Mouse (Mus musculus) heart, embryonic 15.5 days (tissue): ENCODE data around the gene Lipa. TPM values are rescaled to one million over a fixed set of nuclear protein-coding genes. Genes with fewer than 3 reads are reported as not detected.
A peak's percentile ranks its signal among the peaks of the same experiment; 100 is the strongest.

ENCODE experiments used
- ATAC-seq: fragments of 200-750 bp; cut with Nextera tagmentation; replicated peaks from 2 replicates; pipeline ENCODE4 v1.8.0; 2017; ENCODE audit warnings: low read depth, moderate TSS enrichment; ENCODE audit not compliant: insufficient number of reproducible peaks, insufficient read depth, low FRiP score
- H3K27ac ChIP-seq: fragments of 300-500 bp; sonication (generic); 2 replicates; pipeline ENCODE4 v1.5.1; 2015; ENCODE audit warnings: mild to moderate bottlenecking, inconsistent platforms
- H3K27me3 ChIP-seq: fragments of 300-500 bp; sonication (generic); 2 replicates; pipeline ENCODE4 v1.6.1; 2015; ENCODE audit warnings: inconsistent platforms
- H3K36me3 ChIP-seq: fragments of 300-500 bp; sonication (generic); 2 replicates; pipeline ENCODE4 v1.6.1; 2015; ENCODE audit warnings: mild to moderate bottlenecking, inconsistent platforms
- H3K4me1 ChIP-seq: fragments of 300-500 bp; sonication (generic); replicated peaks from 2 replicates; pipeline ENCODE4 v1.6.1; 2015; ENCODE audit warnings: inconsistent platforms
- H3K4me2 ChIP-seq: fragments of 300-500 bp; sonication (generic); 2 replicates; pipeline ENCODE4 v1.6.1; 2015; ENCODE audit warnings: inconsistent platforms, mild to moderate bottlenecking, moderate library complexity
- H3K4me3 ChIP-seq: fragments of 300-500 bp; sonication (generic); 2 replicates; pipeline ENCODE4 v1.5.1; 2015; ENCODE audit warnings: mild to moderate bottlenecking, inconsistent platforms
- H3K9ac ChIP-seq: fragments of 300-500 bp; sonication (generic); 2 replicates; pipeline ENCODE4 v1.6.1; 2015; ENCODE audit warnings: mild to moderate bottlenecking, inconsistent platforms
- H3K9me3 ChIP-seq: fragments of 300-500 bp; sonication (generic); replicated peaks from 2 replicates; pipeline ENCODE4 v1.6.1; 2016; ENCODE audit warnings: inconsistent platforms
- WGBS: fragments of 180-500 bp; shearing (Covaris S2); methylation state at CpG from one replicate; pipeline ENCODE4 v1.1.7; 2015; ENCODE audit warnings: mixed read lengths; 5-methylcytosine and 5-hydroxymethylcytosine counted together
- polyA plus RNA-seq: library from polyadenylated mRNA; unstranded; fragments of >200 nt; fragmentation: Nextera tagmentation; extraction: Ambion mirVana; gene quantifications from 2 replicates; pipeline ENCODE4 v1.2.1, GENCODE M21; 2015

Gene Lipa
- polyA plus RNA-seq, 1 experiment from 2014 or later: 29.7 TPM

GRCm38 (mm10) chr19:34551981-34552380 is 24.7 kb upstream of the Lipa start:
- 28% methylated on average over 5 of the region's 5 CpGs for WGBS
- ATAC-seq: no peak
- no peak overlapping the region for H3K9ac ChIP-seq
- peak overlapping the region; percentile 81 for H3K27ac ChIP-seq
- peak overlapping the region; percentile 45 for H3K4me2 ChIP-seq
- H3K9me3 ChIP-seq: no peaks in the 10 kb centered on the region
- no peaks in the 10 kb centered on the region for H3K27me3 ChIP-seq
- peak overlapping the region; percentile 27 for H3K4me3 ChIP-seq
- no peaks in the 10 kb centered on the region for H3K36me3 ChIP-seq
- H3K4me1 ChIP-seq: peaks cover 24% of the 10 kb centered on the region

GRCm38 (mm10) chr19:34550534-34551223 is 23.4 kb upstream of the Lipa start, which contains the start of gene Ifit2:
Ifit2 (plus strand) TSS chr19:34550694.
- peak within 1 kb of the TSS; percentile 81 for H3K27ac ChIP-seq
- no peaks in the 10 kb centered on the region for H3K9me3 ChIP-seq
- peaks cover 24% of the 10 kb centered on the region for H3K4me1 ChIP-seq
- H3K27me3 ChIP-seq: no peaks in the 10 kb centered on the region
- peak within 1 kb of the TSS; percentile 71 for H3K4me2 ChIP-seq
- H3K9ac ChIP-seq: no peak within 1 kb of the TSS
- no peaks in the 10 kb centered on the region for H3K36me3 ChIP-seq
- H3K4me3 ChIP-seq: peak within 1 kb of the TSS; percentile 58
- 1% methylated on average over 22 of the region's 22 CpGs for WGBS
- peak; percentile 87 for ATAC-seq

GRCm38 (mm10) chr19:34550205-34550533 is 22.9 kb upstream of the Lipa start:
- no peak overlapping the region for H3K9ac ChIP-seq

GRCm38 (mm10) chr19:34547976-34548375 is 20.7 kb upstream of the Lipa start:
- Histone ChIP-seq H3K9ac (no peak overlapping the region), H3K27ac (no peak overlapping the region), H3K9me3 (no peaks in the 10 kb centered on the region), H3K4me1 (peaks cover 15% of the 10 kb centered on the region; the same call in 1 of the 2 replicates), H3K36me3 (no peaks in the 10 kb centered on the region), H3K4me3 (no peak overlapping the region), H3K4me2 (no peak overlapping the region), H3K27me3 (no peaks in the 10 kb centered on the region)
- 26% methylated on average over 7 of the region's 7 CpGs for WGBS
- no peak for ATAC-seq

More at GRCm38 (mm10) chr19:34550205-34550533, 22.9 kb upstream of the Lipa start:
- no peak for ATAC-seq
- H3K4me2 ChIP-seq: peak overlapping the region; percentile 71
- peaks cover 24% of the 10 kb centered on the region for H3K4me1 ChIP-seq
- H3K27ac ChIP-seq: peak overlapping the region; percentile 69; the same call in 1 of the 2 replicates
- H3K27me3 ChIP-seq: no peaks in the 10 kb centered on the region
- no peaks in the 10 kb centered on the region for H3K9me3 ChIP-seq
- 30% methylated on average over 4 of the region's 4 CpGs for WGBS
- H3K4me3 ChIP-seq: peak overlapping the region; percentile 58
- no peaks in the 10 kb centered on the region for H3K36me3 ChIP-seq

- Histone ChIP-seq H3K27me3 (no peaks in the 10 kb centered on the region), H3K4me1 (0 out of 2 replicates have a peak, but pooled peaks cover 2% of the 10 kb centered on the region), H3K27ac (no peak overlapping the region), H3K9ac (no peak overlapping the region), H3K4me3 (no peak overlapping the region), H3K4me2 (no peak overlapping the region), H3K36me3 (no peaks in the 10 kb centered on the region), H3K9me3 (no peaks in the 10 kb centered on the region)
- ATAC-seq: no peak
- WGBS: 80% methylated on average over 4 of the region's 4 CpGs
These were observed 18.9 kb upstream of the Lipa start for GRCm38 (mm10) chr19:34546211-34546610.

- H3K9me3 ChIP-seq: no peaks in the 10 kb centered on the region
- no peak overlapping the region for H3K9ac ChIP-seq
- no peak overlapping the region for H3K4me2 ChIP-seq
- H3K27ac ChIP-seq: no peak overlapping the region
- H3K36me3 ChIP-seq: no peaks in the 10 kb centered on the region
- no peak overlapping the region for H3K4me3 ChIP-seq
- no peaks in the 10 kb centered on the region for H3K27me3 ChIP-seq
- no peaks in the 10 kb centered on the region for H3K4me1 ChIP-seq
- no peak for ATAC-seq
- WGBS: 86% methylated on average over 1 of the region's 1 CpGs
These were observed 12.1 kb upstream of the Lipa start for GRCm38 (mm10) chr19:34539422-34539821.

- no peak overlapping the region for H3K4me2 ChIP-seq
- no peaks in the 10 kb centered on the region for H3K9me3 ChIP-seq
- H3K4me1 ChIP-seq: no peaks in the 10 kb centered on the region
- H3K27me3 ChIP-seq: no peaks in the 10 kb centered on the region
- H3K36me3 ChIP-seq: no peaks in the 10 kb centered on the region
- H3K27ac ChIP-seq: no peak overlapping the region
- no peak for ATAC-seq
- H3K9ac ChIP-seq: no peak overlapping the region
- H3K4me3 ChIP-seq: no peak overlapping the region
- 91% methylated on average over 4 of the region's 4 CpGs for WGBS
These were observed 4.9 kb upstream of the Lipa start for GRCm38 (mm10) chr19:34532061-34532751.

- Histone ChIP-seq H3K36me3 (peaks cover 2% of the 10 kb centered on the region; the same call in 1 of the 2 replicates), H3K9me3 (no peaks in the 10 kb centered on the region), H3K4me2 (peak overlapping the region; percentile 86), H3K9ac (peak overlapping the region; percentile 71), H3K27me3 (no peaks in the 10 kb centered on the region), H3K4me1 (peaks cover 17% of the 10 kb centered on the region), H3K4me3 (peak overlapping the region; percentile 78), H3K27ac (peak overlapping the region; percentile 78)
- WGBS: 10% methylated on average over 11 of the region's 11 CpGs
- ATAC-seq: no peak
These were observed 852 bp downstream of the Lipa start for GRCm38 (mm10) chr19:34526321-34526923.

- Histone ChIP-seq H3K4me1 (peaks cover 17% of the 10 kb centered on the region), H3K4me3 (no peak overlapping the region), H3K4me2 (0 out of 2 replicates have a peak overlapping the region, but pooled peaks have one; percentile 5), H3K27me3 (no peaks in the 10 kb centered on the region), H3K36me3 (peaks cover 2% of the 10 kb centered on the region; the same call in 1 of the 2 replicates), H3K27ac (no peak overlapping the region), H3K9ac (no peak overlapping the region), H3K9me3 (no peaks in the 10 kb centered on the region)
- WGBS: 30% methylated on average over 9 of the region's 9 CpGs
- ATAC-seq: no peak
These were observed 2.6 kb downstream of the Lipa start for GRCm38 (mm10) chr19:34524646-34525045.

GRCm38 (mm10) chr19:34523106-34523725 is 4.1 kb downstream of the Lipa start:
- no peak overlapping the region for H3K9ac ChIP-seq
- H3K4me1 ChIP-seq: peaks cover 17% of the 10 kb centered on the region
- no peaks in the 10 kb centered on the region for H3K27me3 ChIP-seq
- H3K36me3 ChIP-seq: peaks cover 6% of the 10 kb centered on the region; the same call in 1 of the 2 replicates
- no peaks in the 10 kb centered on the region for H3K9me3 ChIP-seq
- H3K27ac ChIP-seq: no peak overlapping the region
- ATAC-seq: no peak
- no peak overlapping the region for H3K4me3 ChIP-seq
- H3K4me2 ChIP-seq: no peak overlapping the region
- 71% methylated on average over 12 of the region's 12 CpGs for WGBS

- peaks cover 6% of the 10 kb centered on the region; the same call in 1 of the 2 replicates for H3K36me3 ChIP-seq
- no peak overlapping the region for H3K27ac ChIP-seq
- no peak overlapping the region for H3K9ac ChIP-seq
- WGBS: 94% methylated on average over 1 of the region's 1 CpGs
- no peak overlapping the region for H3K4me2 ChIP-seq
- no peaks in the 10 kb centered on the region for H3K9me3 ChIP-seq
- no peak overlapping the region for H3K4me3 ChIP-seq
- H3K4me1 ChIP-seq: peaks cover 17% of the 10 kb centered on the region
- no peak for ATAC-seq
- no peaks in the 10 kb centered on the region for H3K27me3 ChIP-seq
These were observed 5.3 kb downstream of the Lipa start for GRCm38 (mm10) chr19:34521978-34522377.
